Mouse (Mus musculus) liver, postnatal 0 days (tissue): Measurements from ENCODE around the gene Dcaf5.

ENCODE experiments used
- CTCF ChIP-seq: sonication (generic); IDR thresholded peaks from 2 replicates; pipeline ENCODE4 v1.5.1; 2016; ENCODE audit warnings: antibody characterized with exemption, low read depth
- EP300 ChIP-seq: IDR thresholded peaks from 2 replicates; pipeline ENCODE4 v1.6.1; 2016; ENCODE audit warnings: antibody characterized with exemption, low read depth, mild to moderate bottlenecking

DNA sequence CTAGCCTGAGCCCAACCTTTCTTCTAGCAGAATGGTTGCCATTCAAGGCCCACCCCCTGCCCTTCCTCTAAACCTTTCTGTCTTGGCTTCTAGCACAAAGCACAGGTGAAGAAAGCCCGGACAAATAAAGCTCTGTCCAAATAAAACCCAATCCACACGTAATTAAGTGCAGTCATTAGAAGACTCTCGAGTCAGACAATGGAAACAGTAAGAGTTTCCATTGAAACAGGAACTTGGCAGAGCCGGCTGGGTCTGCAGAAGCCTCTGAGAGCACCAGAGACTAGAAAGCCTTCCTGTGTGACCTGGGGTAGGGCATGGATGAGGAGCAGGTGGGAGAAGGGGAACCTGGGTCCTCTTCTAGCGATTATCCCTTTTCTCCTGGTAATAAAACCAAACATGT lies 150.5 kb downstream of the Dcaf5 start:
- TF ChIP-seq CTCF (no peak), EP300 (no peak)
